Mouse (Mus musculus): Measurements from ENCODE around the gene Gm7168.
"Not testable (repeated sequence)": the region's sequence is repeated elsewhere in the genome, so short reads cannot be mapped to it uniquely, and the experiment has no call there.

Gene Gm7168

DNA sequence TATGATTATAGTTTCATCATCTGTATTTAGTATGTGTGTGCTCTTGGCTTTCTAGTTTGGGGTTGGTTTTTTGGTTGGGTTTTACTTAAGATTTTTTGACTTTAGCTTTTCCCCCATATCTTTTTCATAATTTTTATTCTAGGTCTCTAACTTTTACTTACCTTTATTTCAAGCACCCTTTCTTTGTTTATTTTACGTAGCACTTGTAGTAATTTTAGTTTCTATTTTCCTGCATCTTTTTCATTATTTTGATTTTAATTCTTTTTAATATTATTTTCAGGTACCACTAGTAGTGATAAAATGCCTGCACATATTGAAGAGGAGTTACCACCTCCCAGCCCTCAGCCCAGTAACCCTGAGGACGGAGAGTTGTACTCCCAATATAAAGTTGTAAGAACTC is at the start of gene Gm7168:
TSS of gene Gm7168 (plus strand) at position 301 of the 400 bp plus-strand sequence.
- DNase-seq (ENCODE audit: inconsistent ontology term): not testable (repeated sequence)

DNA sequence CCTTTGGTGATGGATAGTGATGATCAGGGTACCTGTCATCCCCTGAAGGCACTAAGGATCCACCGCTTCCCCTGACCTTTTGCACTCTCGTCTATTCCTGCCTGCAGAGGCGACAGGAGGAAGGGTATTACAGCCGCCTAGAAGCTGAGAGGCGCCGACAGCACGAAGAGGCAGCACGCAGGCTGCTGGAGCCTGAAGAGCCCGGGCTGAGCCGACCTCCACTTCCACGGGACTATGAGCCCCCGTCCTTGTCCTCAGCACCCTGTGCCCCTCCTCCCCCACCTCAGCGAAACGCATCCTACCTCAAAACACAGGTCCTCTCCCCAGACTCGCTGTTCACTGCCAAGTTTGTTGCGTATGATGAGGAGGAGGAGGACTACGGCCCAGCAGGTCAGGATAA is 49.3 kb upstream of the Gm7168 start:
- no peak for DNase-seq (ENCODE audit: inconsistent ontology term)

DNA sequence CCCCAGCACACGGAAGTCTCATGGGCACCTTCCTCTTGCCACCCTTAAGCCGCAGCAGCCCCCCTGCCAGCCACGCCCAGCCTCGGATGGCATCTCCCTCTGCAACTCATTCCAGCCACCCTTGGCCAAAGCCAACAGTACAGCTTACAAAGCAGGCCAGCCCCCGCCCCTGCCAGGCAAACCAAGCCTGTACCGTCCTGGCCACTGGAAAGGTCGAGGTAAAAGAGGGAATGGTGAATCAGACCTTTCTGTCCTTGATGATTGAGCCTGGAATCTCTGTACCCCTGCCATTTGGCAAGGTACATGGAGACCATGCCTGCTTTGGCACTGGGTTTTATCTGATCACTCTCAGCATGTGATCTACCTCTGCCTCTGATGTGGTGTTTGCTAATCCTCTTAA is 48.9 kb upstream of the Gm7168 start:
- DNase-seq (ENCODE audit: inconsistent ontology term): no peak

DNA sequence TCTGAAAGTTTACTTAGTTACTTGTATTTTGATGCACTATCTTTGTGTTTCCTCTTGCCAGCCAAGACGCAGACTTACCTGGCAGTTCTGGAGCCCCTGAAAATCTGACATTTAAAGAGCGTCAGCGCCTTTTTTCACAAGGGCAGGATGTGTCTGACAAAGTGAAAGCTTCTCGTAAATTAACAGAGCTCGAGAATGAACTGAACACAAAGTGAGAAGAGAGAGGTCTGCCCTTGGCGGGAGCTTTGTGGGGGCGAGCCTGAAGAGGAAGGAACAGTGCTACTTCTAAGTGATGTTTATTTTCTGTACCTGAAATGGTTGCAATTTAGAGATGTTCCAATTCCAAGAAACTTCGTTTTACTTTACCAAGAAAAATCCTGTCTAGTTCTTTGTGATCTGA is 44.4 kb upstream of the Gm7168 start:
- no peak for DNase-seq (ENCODE audit: inconsistent ontology term)

DNA sequence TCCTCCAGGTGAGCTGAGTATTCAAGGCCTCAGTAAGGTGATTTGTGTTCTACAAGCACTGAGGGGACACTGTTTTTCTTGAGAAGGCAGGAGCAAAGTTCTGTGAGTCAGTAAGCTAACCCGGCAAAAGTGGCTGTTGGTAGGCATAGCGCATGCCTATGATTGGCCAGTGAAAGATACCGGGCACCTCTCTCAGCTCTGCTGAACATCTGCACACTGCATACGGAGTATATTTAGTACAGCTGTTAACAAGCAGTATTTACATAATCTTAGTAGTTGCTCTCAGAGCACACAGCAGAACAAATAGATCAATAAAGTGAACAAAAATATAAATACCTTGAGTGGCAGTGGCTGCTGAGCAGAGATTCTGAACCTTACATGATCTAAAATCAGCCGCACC is 41.1 kb upstream of the Gm7168 start:
- no peak for DNase-seq (ENCODE audit: inconsistent ontology term)

DNA sequence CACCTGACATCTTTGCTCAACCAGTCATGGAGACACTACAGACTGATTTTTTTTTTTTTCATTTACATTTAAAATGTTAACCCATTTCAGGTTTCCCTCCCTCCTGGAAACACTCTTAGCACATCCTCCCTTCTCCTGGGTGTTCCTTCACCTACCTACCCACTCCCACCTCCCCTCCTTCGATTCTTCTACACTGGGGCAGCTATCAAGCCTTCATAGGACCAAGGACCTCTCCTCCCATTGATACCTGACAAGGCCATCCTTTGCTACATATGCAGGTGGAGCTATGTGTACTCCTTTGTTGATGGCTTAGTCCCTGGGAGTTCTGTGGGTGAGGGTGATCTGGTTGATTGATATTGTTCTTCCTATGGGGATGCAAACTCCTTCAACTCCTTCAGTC is 40.5 kb upstream of the Gm7168 start:
- DNase-seq (ENCODE audit: inconsistent ontology term): no peak

DNA sequence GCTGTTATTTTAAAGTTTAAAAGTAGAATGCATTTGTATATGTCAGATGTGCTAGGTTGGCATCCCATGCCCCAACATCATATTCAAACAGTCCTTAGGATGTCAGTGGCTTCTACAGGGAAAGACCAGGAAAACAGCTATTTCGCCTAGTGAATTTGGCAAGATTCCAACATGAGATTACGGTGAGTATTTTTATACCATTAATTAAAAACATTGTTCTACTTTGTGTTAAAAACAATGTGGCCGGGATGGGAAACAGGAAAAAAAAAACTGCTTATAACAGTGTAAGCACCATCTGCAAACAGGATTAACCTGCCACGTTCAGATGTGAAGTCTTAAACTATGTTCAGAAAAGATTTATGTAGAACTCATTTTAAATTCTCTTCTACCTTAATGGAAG is 34.2 kb upstream of the Gm7168 start:
- no peak for DNase-seq (ENCODE audit: inconsistent ontology term)

DNA sequence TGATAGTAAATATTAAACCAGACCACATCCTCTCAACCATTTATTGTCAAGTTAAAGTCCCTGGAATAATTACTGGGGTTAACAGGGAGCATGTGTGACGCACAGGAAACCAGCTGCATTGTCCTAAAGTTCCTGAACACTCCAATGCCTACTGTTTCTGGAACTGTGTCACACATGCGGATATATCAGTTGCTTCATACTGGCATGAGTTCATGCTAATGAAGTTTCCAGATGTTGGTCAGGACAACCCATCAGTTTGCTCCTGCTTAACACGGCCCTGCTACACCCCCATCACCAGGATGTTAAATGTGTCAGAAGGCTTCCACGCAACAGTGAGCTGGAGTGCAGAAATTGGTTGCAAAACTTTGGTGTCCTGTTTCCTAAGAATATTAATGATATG is 33.6 kb upstream of the Gm7168 start:
- DNase-seq (ENCODE audit: inconsistent ontology term): no peak

DNA sequence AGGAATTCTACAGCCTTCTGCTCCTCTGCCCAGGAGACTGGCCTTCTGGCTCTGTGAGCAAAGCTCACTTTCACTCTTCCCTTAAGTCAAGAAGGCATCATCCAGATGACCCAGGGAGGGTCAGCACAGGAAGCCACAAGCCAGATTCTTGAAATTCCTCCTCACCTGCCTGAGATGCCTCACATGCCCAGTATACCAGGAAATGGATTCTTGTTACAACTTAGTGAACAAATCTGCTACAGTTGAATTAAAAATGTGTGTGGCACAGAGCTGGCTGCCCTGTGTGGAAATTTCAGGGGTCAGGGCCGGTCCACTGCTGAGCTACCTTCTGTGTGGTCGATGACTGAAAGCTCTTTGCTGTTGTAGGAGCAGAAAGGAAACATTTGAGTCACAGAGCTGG is 27.4 kb upstream of the Gm7168 start:
- DNase-seq (ENCODE audit: inconsistent ontology term): peak; percentile 83

DNA sequence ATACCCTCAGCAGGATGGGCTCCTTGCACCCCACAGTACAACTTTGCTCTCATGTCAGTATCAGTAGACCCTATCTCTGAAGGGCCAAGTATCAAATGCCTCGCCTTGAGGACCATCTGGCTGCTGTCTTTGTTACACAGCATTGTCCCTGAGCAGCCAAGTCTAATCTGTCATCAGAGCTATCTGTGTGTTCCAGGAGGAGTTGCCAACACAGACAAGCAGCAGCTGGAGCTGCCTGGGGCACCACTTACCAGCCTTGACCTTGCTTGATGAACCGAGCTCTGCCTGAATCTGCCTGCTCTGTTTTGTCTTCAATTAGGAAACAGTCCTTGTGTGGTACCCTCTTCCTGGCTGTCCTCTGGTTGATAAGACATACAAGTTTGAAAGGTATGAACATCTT is 24.8 kb upstream of the Gm7168 start:
- DNase-seq (ENCODE audit: inconsistent ontology term): peak; percentile 75

DNA sequence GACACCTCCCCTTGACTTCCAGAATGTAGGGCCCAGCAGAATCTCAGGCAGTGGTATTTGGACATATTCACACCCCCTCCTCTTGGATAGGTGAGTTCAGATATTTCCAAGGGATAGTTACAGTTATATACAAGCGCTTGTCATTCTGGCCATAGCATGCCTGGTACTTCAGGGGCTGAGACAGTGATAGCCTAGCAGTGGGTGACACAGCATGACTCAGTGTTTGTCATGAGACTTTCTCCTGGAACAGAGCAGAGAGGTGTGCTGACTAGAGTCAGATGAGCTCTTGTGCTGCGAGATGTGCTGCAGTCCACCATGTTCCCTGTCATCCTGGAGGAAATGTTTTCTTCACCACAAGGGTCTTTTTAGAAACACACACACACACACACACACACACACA is 23.6 kb upstream of the Gm7168 start:
- DNase-seq (ENCODE audit: inconsistent ontology term): no peak

DNA sequence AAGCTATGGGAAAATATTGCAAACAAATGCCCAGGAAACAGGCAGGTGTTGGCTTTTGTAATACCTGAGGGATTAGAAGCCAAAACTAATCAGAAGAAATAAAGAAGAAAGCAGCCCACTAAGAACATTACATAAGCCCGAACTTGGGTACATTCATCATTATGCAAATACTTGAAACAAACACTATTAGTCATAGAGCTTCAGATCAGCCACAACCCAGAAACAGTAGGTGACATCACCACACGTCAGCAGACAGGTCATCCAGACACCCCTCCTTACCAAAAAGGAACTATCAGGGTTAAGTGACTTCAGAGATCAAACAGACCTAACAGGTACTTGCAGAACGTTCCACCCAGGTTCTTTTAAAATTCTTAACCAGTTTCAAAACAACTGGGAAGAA is 22.2 kb upstream of the Gm7168 start:
- DNase-seq (ENCODE audit: inconsistent ontology term): peak; percentile 19

DNA sequence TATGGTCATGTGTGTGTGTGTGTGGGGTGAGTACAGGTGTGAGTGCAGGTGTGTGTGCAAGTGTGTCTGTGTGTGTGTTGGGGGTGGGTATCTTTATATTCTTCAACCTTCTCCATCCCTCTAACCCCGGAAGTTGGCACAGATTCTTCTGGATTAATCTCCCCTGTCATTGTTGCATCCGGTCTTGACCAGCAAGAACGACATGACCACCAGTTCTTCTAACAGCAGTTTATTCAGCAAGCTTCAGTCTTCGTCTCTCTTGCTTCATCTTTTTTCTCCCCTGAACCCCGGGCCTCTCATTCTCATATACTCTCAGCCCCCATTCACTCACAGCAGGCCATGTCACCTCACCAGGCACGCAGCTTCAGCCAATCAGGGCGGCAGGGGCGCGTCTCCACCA is 17.8 kb upstream of the Gm7168 start:
- no peak for DNase-seq (ENCODE audit: inconsistent ontology term)

DNA sequence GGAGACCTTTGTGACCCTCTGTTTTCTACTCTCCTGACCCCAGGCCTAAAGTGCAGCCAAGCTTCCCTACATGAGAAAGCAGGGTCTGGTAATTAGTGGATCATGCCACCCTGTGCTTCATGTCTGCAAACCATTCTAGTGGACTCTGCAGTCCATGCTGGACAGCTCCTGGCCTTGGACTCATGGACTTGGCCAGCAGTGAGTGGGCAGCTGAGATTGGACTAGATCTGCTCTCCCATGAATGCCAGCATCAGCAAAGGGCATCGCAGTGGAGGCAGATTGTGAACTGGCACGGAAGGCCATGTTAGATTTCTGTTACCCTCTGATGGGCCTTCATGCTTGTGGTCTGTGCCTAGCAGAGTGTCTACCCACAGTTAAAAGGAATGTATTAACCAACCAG is 12.8 kb upstream of the Gm7168 start:
- DNase-seq (ENCODE audit: inconsistent ontology term): not testable (repeated sequence)

DNA sequence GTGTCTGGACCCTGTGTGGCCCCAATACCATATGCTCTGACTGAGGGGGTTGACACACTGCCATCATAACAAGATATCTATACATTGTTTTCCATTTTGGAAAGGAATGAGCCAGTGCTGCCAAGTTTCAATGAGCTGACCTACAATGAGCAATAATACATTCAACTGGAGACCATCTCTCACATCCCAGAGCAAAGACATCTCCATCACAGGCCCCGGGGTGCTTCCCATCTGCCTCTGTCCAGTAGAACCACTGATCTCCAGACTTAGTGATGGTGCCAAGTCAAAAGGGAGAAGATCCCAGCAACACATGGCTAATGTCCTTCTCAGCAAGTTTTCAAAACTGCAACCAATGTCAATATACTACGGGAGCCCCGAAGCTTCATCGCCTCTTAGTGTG is 10.4 kb upstream of the Gm7168 start:
- DNase-seq (ENCODE audit: inconsistent ontology term): no peak

DNA sequence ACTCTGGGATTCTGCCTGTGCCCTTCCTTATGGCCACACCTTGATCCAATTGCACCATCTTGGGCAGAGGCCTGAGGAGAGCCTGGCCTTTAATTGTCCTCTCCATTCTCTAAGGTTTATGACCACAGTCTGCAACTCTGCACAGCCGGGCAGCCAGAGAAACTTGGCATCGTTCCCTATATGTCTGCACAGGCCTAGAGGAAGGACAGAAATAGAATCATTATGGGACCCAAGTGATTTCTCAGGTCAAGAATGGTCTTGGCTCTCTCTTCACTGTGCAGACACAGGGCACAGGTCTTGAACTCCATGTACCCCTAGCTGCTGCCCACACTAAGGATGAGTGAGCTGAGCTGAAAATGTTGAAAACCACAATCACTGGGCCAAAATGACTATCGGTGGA is 9.5 kb upstream of the Gm7168 start:
- DNase-seq (ENCODE audit: inconsistent ontology term): no peak

DNA sequence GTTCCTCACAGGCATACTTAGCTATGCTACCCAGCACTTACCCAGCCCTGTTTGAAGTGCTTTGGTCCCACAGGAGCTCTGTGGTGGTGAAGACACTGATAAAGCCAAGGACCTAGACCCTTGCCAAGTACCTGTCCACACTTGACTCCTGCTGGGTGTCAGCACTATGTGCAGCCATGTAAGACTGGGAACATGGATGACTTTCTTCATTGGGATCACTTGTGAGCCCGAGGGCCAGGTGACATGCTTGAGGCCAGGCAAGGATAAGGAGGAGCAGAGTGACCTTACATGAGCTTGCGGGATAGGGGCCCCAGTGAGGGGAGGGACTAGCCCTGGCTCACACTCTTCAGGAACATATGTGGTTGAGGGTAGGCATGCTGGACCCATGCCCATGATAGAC is 8.9 kb upstream of the Gm7168 start:
- not testable (repeated sequence) for DNase-seq (ENCODE audit: inconsistent ontology term)

DNA sequence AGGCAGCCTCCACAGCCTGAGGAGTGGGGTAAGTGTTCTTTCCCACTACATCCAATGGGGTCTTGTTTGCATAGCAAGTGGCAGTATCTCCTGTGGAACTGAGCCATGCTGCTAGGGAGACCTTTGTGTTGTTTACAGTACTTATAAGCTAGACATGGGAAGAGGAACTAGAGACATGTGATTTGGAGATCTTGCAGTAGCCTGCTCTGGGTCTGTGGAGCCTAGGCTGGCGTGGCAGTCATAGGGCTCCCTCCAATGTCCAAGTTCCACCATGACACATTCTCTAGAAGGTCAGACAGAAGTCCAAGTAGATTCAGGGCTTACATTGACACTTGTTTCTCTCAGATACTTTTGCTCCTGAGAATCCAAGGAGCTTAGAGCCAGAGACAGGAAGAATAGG is 7.7 kb upstream of the Gm7168 start:
- DNase-seq (ENCODE audit: inconsistent ontology term): no peak

DNA sequence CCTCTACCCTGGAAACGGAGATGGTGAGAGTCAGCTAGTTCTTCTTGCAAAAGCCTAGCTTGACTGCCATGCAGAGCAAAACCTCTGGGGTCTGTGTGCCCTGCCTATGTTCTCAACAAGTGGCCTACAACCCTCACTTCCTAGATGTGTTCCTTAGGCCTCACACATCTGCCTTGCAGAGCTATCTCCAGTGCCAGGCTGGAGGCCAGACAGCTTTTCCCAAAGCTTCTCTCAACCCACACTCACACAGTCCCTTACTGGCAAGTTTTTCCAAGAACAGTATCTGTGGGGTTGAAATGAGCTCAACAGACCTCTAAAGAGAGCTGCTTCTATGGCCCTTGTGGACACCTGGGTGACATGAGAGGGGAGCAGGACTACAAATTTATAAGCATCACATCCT is 3.4 kb downstream of the Gm7168 start:
- DNase-seq (ENCODE audit: inconsistent ontology term): not testable (repeated sequence)

DNA sequence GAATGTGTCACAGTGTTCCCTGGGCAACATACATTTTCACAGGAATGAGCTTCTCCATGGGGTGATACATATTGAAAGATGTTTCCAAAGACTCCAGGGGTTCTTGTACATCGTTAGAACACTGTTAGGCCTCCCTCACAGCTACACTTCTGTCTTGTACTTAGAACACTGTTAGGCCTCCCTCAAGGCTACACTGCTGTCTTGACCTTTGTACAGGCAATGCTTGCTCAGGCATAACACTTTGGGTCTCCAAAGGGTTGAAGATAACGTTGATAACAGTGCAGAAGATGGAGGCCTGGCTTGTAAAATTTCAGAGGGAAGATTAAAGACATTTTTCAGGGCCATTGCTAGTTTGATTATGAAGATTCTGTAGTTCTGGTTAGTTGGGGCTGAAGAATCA is 10.0 kb downstream of the Gm7168 start:
- not testable (repeated sequence) for DNase-seq (ENCODE audit: inconsistent ontology term)

DNA sequence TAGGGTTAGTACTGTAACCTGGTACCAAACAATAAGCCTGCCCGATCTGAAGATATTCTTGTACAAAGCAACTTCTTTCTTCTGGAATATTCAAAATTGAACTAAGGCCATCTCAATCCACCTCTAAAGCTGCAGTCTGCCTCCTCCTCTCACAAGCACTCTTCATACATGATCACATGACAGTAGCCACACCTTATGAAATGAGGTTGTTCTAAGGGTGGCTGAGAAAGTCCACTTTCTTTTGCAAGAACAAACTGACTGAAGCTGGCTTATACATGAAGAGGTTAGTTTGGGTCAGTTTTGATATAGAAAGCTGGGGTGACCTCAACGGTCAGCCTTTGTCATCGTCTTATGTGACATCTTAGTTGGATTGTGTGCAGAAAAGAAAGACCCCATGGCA is 14.1 kb downstream of the Gm7168 start:
- not testable (repeated sequence) for DNase-seq (ENCODE audit: inconsistent ontology term)

DNA sequence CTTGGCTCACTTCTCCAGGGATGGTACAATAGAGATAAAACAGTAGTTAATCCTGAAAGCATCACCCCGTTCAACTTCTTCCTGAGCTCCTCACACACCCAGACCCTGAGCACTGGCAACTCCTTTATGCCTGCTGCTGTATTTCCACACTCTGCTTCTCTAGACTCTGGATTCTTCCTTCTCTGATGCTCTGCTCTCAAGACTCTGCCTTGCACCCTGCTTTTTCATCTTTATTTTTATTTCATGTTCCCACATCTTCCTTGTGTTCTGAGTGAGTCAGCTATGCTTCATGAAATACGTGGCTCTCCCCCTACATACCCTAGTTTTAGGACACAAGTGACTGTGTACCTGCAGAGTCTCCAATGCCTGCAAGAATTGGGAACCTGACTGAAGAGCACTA is 16.9 kb downstream of the Gm7168 start:
- DNase-seq (ENCODE audit: inconsistent ontology term): not testable (repeated sequence)

DNA sequence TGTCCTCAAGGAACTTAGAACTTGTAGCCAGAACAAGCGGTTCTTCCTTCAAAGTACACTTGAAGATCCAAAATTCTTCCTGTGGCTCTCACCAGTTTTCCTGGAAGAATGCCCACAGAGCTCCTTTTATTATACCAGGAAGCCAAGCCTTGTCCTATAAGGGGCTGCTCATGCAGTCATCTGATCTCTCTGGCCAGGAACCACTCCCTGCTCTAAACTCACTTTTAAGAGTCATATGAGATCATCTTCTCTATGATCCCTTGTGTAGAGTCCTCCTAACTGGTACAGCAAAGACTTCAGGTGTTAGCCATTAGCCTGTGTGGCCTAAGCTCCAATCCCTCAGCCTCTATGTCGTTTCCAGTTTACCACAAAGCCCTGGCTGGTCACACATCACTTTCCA is 21.7 kb downstream of the Gm7168 start:
- DNase-seq (ENCODE audit: inconsistent ontology term): not testable (repeated sequence)

DNA sequence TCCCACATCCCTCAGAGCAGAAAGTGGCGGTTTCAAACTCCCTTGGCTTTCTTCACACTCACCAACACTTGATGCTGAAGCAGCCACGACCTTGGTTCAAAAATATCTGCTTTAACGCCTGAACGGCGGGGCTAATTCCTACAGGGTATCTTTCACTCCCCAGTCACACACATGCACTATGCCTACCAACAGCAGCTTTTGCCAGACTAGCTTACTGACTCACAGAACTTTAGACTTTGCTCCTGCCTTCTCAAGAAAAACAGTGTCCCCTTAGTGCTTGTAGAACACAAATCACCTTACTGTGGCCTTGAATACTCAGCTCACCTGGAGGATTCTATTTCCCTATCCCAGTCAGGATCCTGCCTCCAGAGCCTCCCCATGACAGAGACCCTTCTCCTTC is 22.6 kb downstream of the Gm7168 start:
- not testable (repeated sequence) for DNase-seq (ENCODE audit: inconsistent ontology term)

DNA sequence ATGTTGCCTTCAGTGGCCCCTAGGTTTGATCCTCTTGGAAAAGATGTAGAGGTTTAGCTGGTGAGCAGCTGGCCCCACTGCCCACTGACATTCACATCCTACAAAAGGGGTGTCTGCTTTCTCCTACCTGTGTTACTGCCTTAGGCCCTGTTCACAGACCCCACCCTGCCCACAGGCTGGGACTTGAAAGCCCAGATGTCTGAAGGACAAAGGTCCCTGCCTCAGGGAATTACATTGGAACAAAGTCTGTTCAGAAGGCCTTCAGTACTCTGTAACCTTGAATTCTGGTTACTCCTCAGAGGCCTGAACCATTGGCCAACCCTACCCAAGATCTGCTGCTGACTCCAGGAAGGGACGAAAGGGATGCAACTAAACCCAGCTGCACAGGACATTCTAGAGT is 39.5 kb downstream of the Gm7168 start:
- no peak for DNase-seq (ENCODE audit: inconsistent ontology term)

All from Muller cell, postnatal 12 days (primary cell).